Mouse (Mus musculus) myocyte (in vitro differentiated cells): ENCODE measurements around the gene B020004J07Rik. TPM values are rescaled to one million over a fixed set of nuclear protein-coding genes. Genes with fewer than 3 reads are reported as not detected.

ENCODE experiments used
- H3K27me3 ChIP-seq: one replicate; pipeline ENCODE4 v1.6.1; 2011; ENCODE audit not compliant: control insufficient read depth, insufficient read depth, insufficient read length
- H3K36me3 ChIP-seq: one replicate; pipeline ENCODE4 v1.6.1; 2011; ENCODE audit not compliant: control insufficient read depth, insufficient read depth
- H3K4me2 ChIP-seq: one replicate; pipeline ENCODE4 v1.6.1; 2011; ENCODE audit warnings: low read depth, control low read depth
- H3K4me3 ChIP-seq: one replicate; pipeline ENCODE4 v1.5.1; 2011; ENCODE audit warnings: mild to moderate bottlenecking, control low read depth, moderate library complexity
- H3K79me2 ChIP-seq: one replicate; pipeline ENCODE4 v1.6.1; 2011; ENCODE audit not compliant: control insufficient read depth, insufficient read depth
- H3ac ChIP-seq: one replicate; pipeline ENCODE4 v1.6.1; 2011; ENCODE audit not compliant: control insufficient read depth, insufficient read length
- CEBPB ChIP-seq: IDR thresholded peaks from 2 replicates; pipeline ENCODE4 v1.6.1; 2011; ENCODE audit warnings: mild to moderate bottlenecking, moderate library complexity; ENCODE audit not compliant: poor library complexity, insufficient read depth, severe bottlenecking
- E2F4 ChIP-seq: IDR thresholded peaks from one replicate; pipeline ENCODE4 v1.6.1; 2011; ENCODE audit warnings: mild to moderate bottlenecking, control low read depth, moderate library complexity; ENCODE audit not compliant: insufficient read depth
- MAX ChIP-seq: IDR thresholded peaks from one replicate; pipeline ENCODE4 v1.6.1; 2011; ENCODE audit warnings: low read depth, mild to moderate bottlenecking, control low read depth
- MYOD1 ChIP-seq, 3 experiments: IDR thresholded peaks; one replicate each; pipeline ENCODE4 v1.6.1; 2011; ENCODE audit warnings: control low read depth in 2 of 3, low read depth in 2 of 3, mild to moderate bottlenecking in 2 of 3, moderate library complexity in 1 of 3; ENCODE audit not compliant: insufficient read length in 2 of 3, control insufficient read depth in 1 of 3
- MYOG ChIP-seq, 3 experiments: IDR thresholded peaks; one replicate each; pipeline ENCODE4 v1.6.1; 2011; ENCODE audit warnings: control low read depth in 2 of 3, low read depth in 2 of 3, mild to moderate bottlenecking in 2 of 3; ENCODE audit not compliant: insufficient read length in 2 of 3, control insufficient read depth in 1 of 3, insufficient read depth in 1 of 3
- POLR2A ChIP-seq: IDR thresholded peaks from one replicate; pipeline ENCODE4 v1.6.1; 2011; ENCODE audit warnings: low read depth, mild to moderate bottlenecking, control low read depth, moderate library complexity; ENCODE audit not compliant: insufficient read length
- POLR2AphosphoS2 ChIP-seq: IDR thresholded peaks from one replicate; pipeline ENCODE4 v1.6.1; 2011; ENCODE audit warnings: low read depth, control low read depth; ENCODE audit not compliant: insufficient read length
- REST ChIP-seq: IDR thresholded peaks from one replicate; pipeline ENCODE4 v1.6.1; 2011; ENCODE audit warnings: mild to moderate bottlenecking, control low read depth, moderate library complexity; ENCODE audit not compliant: insufficient read depth, insufficient read length
- SRF ChIP-seq: IDR thresholded peaks from one replicate; pipeline ENCODE4 v1.6.1; 2011; ENCODE audit warnings: low read depth; ENCODE audit not compliant: control insufficient read depth, insufficient read length
- TCF12 ChIP-seq: IDR thresholded peaks from one replicate; pipeline ENCODE4 v1.6.1; 2011; ENCODE audit warnings: mild to moderate bottlenecking, control low read depth; ENCODE audit not compliant: poor library complexity, insufficient read depth, severe bottlenecking
- TCF3 ChIP-seq: IDR thresholded peaks from one replicate; pipeline ENCODE4 v1.6.1; 2011; ENCODE audit warnings: low read depth, control low read depth; ENCODE audit not compliant: insufficient read length
- USF1 ChIP-seq: IDR thresholded peaks from one replicate; pipeline ENCODE4 v1.6.1; 2011; ENCODE audit warnings: low read depth, mild to moderate bottlenecking, control low read depth, moderate library complexity
- polyA plus RNA-seq: library from polyadenylated mRNA; unstranded; fragments of >200 nt; fragmentation: generic; extraction: Trizol; gene quantifications from one replicate; pipeline ENCODE4 v1.2.1, GENCODE M21; 2012; ENCODE audit warnings: missing spikeins

The B020004J07Rik gene
- polyA plus RNA-seq, 1 experiment: not detected

DNA sequence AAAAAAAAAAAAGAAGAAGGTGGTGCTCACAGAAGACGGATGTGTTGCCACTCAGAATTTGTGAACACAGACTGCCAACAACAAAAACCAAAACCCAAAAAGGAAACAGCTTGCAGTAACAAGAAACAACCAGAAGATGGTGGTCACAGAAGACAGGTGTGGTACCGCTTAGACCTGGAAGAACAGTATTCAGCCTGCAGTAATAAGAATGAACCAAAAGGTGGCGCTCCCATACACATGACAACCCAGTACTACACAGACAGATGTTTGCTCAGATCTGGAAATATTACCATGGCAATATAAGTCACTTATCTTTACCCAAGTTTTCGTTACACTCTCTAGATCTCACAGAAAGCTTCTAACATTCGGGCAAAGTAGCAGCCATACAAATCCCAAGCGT is 17.1 kb upstream of the B020004J07Rik start:
- H3K4me3 ChIP-seq: no peak overlapping the region
- no peak overlapping the region for H3K4me2 ChIP-seq
- H3K36me3 ChIP-seq: no peaks in the 10 kb centered on the region
- TF ChIP-seq MYOD1 (IDR thresholded peaks at IDR 0.05; ENCODE audit: control insufficient read depth in 1 of 3, insufficient read length in 2 of 3, low read depth in 2 of 3) (no peak), CEBPB (no peak), MAX (no peak), POLR2AphosphoS2 (no peak), USF1 (no peak), MYOG (IDR thresholded peaks at IDR 0.05; ENCODE audit: control insufficient read depth in 1 of 3, insufficient read depth in 1 of 3, insufficient read length in 2 of 3, low read depth in 2 of 3) (no peak), TCF3 (no peak), SRF (no peak), TCF12 (no peak), POLR2A (no peak), REST (no peak), E2F4 (no peak)
- H3K79me2 ChIP-seq: no peaks in the 10 kb centered on the region
- H3K27me3 ChIP-seq: no peaks in the 10 kb centered on the region
- no peak overlapping the region for H3ac ChIP-seq

DNA sequence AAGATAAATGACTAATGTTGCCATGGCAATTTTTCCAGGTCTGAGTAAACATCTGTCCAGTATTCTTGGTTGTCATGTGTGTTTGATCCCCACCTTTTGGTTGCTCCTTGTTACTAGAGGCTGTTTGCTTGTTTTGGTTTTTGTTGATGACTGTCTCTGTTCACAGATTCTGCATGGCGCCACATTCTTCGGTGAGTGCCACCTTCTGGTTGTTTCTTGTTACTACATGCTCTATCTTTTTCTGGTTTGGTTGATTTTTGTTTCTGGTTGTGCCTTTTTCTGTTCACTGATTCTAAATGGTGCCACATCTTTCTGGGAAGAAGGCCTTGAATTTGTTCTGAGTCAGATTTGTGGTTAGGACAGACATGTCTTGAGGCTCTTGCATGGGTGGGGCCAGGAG is 7.1 kb upstream of the B020004J07Rik start:
- H3ac ChIP-seq: no peak overlapping the region
- no peak overlapping the region for H3K4me3 ChIP-seq
- TF ChIP-seq REST (no peak), USF1 (no peak), E2F4 (no peak), POLR2AphosphoS2 (no peak), TCF3 (no peak), SRF (no peak), TCF12 (no peak), MAX (no peak), MYOD1 (IDR thresholded peaks at IDR 0.05; ENCODE audit: control insufficient read depth in 1 of 3, insufficient read length in 2 of 3, low read depth in 2 of 3) (no peak), CEBPB (no peak), MYOG (IDR thresholded peaks at IDR 0.05; ENCODE audit: control insufficient read depth in 1 of 3, insufficient read depth in 1 of 3, insufficient read length in 2 of 3, low read depth in 2 of 3) (no peak)
- no peaks in the 10 kb centered on the region for H3K36me3 ChIP-seq
- no peaks in the 10 kb centered on the region for H3K27me3 ChIP-seq
- H3K4me2 ChIP-seq: no peak overlapping the region
- no peaks in the 10 kb centered on the region for H3K79me2 ChIP-seq

Other genes with a start within 250 kb of the B020004J07Rik start
- 43.1 TPM for gene Leprot, start 196.3 kb downstream of the B020004J07Rik start, polyA plus RNA-seq
- gene Lepr, start 126.6 kb downstream of the B020004J07Rik start, polyA plus RNA-seq: 0.25 TPM
- gene C130073F10Rik, start 49.8 kb upstream of the B020004J07Rik start, polyA plus RNA-seq: not detected
- gene Gm12800, start 65.1 kb upstream of the B020004J07Rik start, polyA plus RNA-seq: not detected
- not detected for gene Gm12794, start 96.4 kb upstream of the B020004J07Rik start, polyA plus RNA-seq
- not detected for gene Gm12790, start 137.0 kb upstream of the B020004J07Rik start, polyA plus RNA-seq
- gene Gm12789, start 142.6 kb upstream of the B020004J07Rik start, polyA plus RNA-seq: not detected
- 6.7 TPM for gene Pde4b, start 243.5 kb upstream of the B020004J07Rik start, polyA plus RNA-seq